Mouse (Mus musculus): ENCODE measurements around the gene Cnbp. TPM values are rescaled to one million over a fixed set of nuclear protein-coding genes. Genes with fewer than 3 reads are reported as not detected.

Gene Cnbp
- polyA plus RNA-seq, 1 experiment, result 184 TPM

GRCm38 (mm10) chr6:87871240-87871639 lies 20.3 kb upstream of the Cnbp start:
- Histone ChIP-seq H3K27me3 (replicated peaks; ENCODE audit: control insufficient read depth, insufficient read depth, low read length) (no peaks in the 10 kb centered on the region), H3K36me3 (ENCODE audit: control insufficient read depth, insufficient read depth, low read length) (no peaks in the 10 kb centered on the region), H3K4me3 (ENCODE audit: insufficient read depth, low read depth, low read length) (no peak overlapping the region), H3K4me1 (ENCODE audit: control insufficient read depth, insufficient read depth, low read length) (peaks cover 9% of the 10 kb centered on the region; the same call in 1 of the 2 replicates), H3K27ac (ENCODE audit: insufficient read depth, low read depth, low read length) (no peak overlapping the region)
- 87% methylated on average over 7 of the region's 7 CpGs for WGBS
- DNase-seq, result no peak
- no peak for TF ChIP-seq POLR2A (IDR thresholded peaks at IDR 0.05; ENCODE audit: low read depth, low read length)
- no peak for TF ChIP-seq CTCF (conservative IDR thresholded peaks at IDR 0.05; ENCODE audit: insufficient read depth, insufficient read length, low read depth, low read length)

- no peak for DNase-seq
- Histone ChIP-seq H3K27ac (ENCODE audit: insufficient read depth, low read depth, low read length) (no peak overlapping the region), H3K4me3 (ENCODE audit: insufficient read depth, low read depth, low read length) (no peak overlapping the region), H3K36me3 (ENCODE audit: control insufficient read depth, insufficient read depth, low read length) (no peaks in the 10 kb centered on the region), H3K4me1 (ENCODE audit: control insufficient read depth, insufficient read depth, low read length) (peaks cover 3% of the 10 kb centered on the region; the same call in 1 of the 2 replicates), H3K27me3 (replicated peaks; ENCODE audit: control insufficient read depth, insufficient read depth, low read length) (no peaks in the 10 kb centered on the region)
- TF ChIP-seq POLR2A (IDR thresholded peaks at IDR 0.05; ENCODE audit: low read depth, low read length) (no peak), CTCF (conservative IDR thresholded peaks at IDR 0.05; ENCODE audit: insufficient read depth, insufficient read length, low read depth, low read length) (no peak)
- 78% methylated on average over 1 of the region's 1 CpGs for WGBS
These were observed 19.5 kb upstream of the Cnbp start for GRCm38 (mm10) chr6:87870440-87870839.

- TF ChIP-seq POLR2A (IDR thresholded peaks at IDR 0.05; ENCODE audit: low read depth, low read length), result no peak
- no peak for TF ChIP-seq CTCF (conservative IDR thresholded peaks at IDR 0.05; ENCODE audit: insufficient read depth, insufficient read length, low read depth, low read length)
- DNase-seq, result peak; percentile 67
- Histone ChIP-seq H3K4me1 (ENCODE audit: control insufficient read depth, insufficient read depth, low read length) (peaks cover 3% of the 10 kb centered on the region; the same call in 1 of the 2 replicates), H3K4me3 (ENCODE audit: insufficient read depth, low read depth, low read length) (no peak overlapping the region), H3K27me3 (replicated peaks; ENCODE audit: control insufficient read depth, insufficient read depth, low read length) (no peaks in the 10 kb centered on the region), H3K27ac (ENCODE audit: insufficient read depth, low read depth, low read length) (no peak overlapping the region), H3K36me3 (ENCODE audit: control insufficient read depth, insufficient read depth, low read length) (no peaks in the 10 kb centered on the region)
- 68% methylated on average over 9 of the region's 9 CpGs for WGBS
These were observed 18.1 kb upstream of the Cnbp start for GRCm38 (mm10) chr6:87868871-87869506.

- Histone ChIP-seq H3K27ac (ENCODE audit: insufficient read depth, low read depth, low read length) (no peak overlapping the region), H3K36me3 (ENCODE audit: control insufficient read depth, insufficient read depth, low read length) (no peaks in the 10 kb centered on the region), H3K4me3 (ENCODE audit: insufficient read depth, low read depth, low read length) (no peak overlapping the region), H3K4me1 (ENCODE audit: control insufficient read depth, insufficient read depth, low read length) (no peaks in the 10 kb centered on the region), H3K27me3 (replicated peaks; ENCODE audit: control insufficient read depth, insufficient read depth, low read length) (no peaks in the 10 kb centered on the region)
- TF ChIP-seq CTCF (conservative IDR thresholded peaks at IDR 0.05; ENCODE audit: insufficient read depth, insufficient read length, low read depth, low read length), result no peak
- no peak for TF ChIP-seq POLR2A (IDR thresholded peaks at IDR 0.05; ENCODE audit: low read depth, low read length)
- DNase-seq, result no peak
- WGBS, result 60% methylated on average over 2 of the region's 2 CpGs
These were observed 16.4 kb upstream of the Cnbp start for GRCm38 (mm10) chr6:87867256-87867655.

DNA sequence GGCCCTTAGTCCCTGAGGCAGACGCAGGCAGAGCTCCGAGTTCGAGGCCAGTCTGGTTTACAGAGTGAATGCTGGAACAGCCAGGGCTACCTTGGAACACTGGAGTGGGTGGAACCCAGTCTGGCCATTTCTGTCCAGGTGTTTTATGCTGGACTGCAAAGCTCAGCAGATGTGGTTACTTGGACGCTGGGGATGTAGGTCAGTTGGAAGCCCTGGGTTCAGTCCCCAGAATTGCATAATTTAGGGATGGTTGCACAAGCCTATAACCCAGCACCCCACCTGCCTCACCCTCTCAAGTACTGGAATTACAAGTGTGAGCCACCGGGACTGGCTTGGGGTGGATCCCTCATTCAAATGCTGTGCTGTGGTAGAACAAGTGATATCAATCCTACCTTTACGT lies 15.3 kb upstream of the Cnbp start:
- 89% methylated on average over 6 of the region's 6 CpGs for WGBS
- H3K36me3 ChIP-seq (ENCODE audit: control insufficient read depth, insufficient read depth, low read length), result no peaks in the 10 kb centered on the region
- H3K4me3 ChIP-seq (ENCODE audit: insufficient read depth, low read depth, low read length), result no peak overlapping the region
- no peaks in the 10 kb centered on the region for H3K27me3 ChIP-seq (replicated peaks; ENCODE audit: control insufficient read depth, insufficient read depth, low read length)
- H3K4me1 ChIP-seq (ENCODE audit: control insufficient read depth, insufficient read depth, low read length), result no peaks in the 10 kb centered on the region
- DNase-seq, result no peak
- no peak overlapping the region for H3K27ac ChIP-seq (ENCODE audit: insufficient read depth, low read depth, low read length)
- no peak for TF ChIP-seq POLR2A (IDR thresholded peaks at IDR 0.05; ENCODE audit: low read depth, low read length)
- no peak for TF ChIP-seq CTCF (conservative IDR thresholded peaks at IDR 0.05; ENCODE audit: insufficient read depth, insufficient read length, low read depth, low read length)

DNA sequence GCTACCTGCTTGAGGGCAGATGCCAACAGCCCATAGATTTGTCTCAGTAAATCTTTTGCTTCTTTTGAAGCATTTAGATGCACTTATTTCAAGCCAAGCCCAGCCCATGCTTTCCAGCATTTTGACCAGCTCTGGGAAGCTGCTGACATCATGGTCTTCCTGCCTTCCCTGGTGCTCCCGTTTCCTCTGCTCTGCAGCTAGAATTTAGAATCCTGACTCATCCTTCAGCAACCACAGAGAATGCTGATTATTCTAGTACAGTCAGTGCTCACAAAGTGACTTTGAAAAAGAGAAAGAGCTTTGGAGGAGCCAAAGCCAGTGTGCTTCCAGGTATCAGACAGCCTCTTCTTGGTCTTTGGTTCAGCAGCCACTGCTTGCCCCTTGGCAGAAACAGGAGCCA lies 6.2 kb upstream of the Cnbp start:
- H3K27me3 ChIP-seq (replicated peaks; ENCODE audit: control insufficient read depth, insufficient read depth, low read length), result no peaks in the 10 kb centered on the region
- DNase-seq, result peak; percentile 31
- WGBS, result 47% methylated on average over 1 of the region's 1 CpGs

DNA sequence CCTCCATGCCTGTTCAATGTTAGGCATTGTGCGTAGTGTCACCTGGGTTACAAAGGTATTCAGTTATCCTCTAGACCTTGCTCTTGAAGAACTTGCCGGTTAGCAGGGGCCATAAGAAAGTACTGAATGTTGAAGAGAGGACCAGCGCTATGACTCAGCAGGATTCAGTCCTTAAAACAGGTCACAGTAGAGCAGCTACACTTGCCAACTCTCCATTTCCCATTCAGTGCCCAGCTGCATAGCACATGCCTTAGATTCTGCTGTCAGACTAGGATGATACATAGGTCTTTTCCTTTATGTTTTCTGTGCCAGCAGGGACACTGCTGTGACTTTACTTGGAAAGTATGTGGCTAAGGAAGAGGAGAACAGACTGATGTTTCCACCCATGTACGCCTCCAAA lies 2.5 kb upstream of the Cnbp start:
- Histone ChIP-seq H3K27me3 (replicated peaks; ENCODE audit: control insufficient read depth, insufficient read depth, low read length) (no peaks in the 10 kb centered on the region), H3K4me1 (ENCODE audit: control insufficient read depth, insufficient read depth, low read length) (peaks cover 10% of the 10 kb centered on the region; the same call in 1 of the 2 replicates), H3K27ac (ENCODE audit: insufficient read depth, low read depth, low read length) (no peak overlapping the region), H3K4me3 (ENCODE audit: insufficient read depth, low read depth, low read length) (no peak overlapping the region), H3K36me3 (ENCODE audit: control insufficient read depth, insufficient read depth, low read length) (no peaks in the 10 kb centered on the region)
- WGBS, result 71% methylated on average over 4 of the region's 4 CpGs
- TF ChIP-seq CTCF (conservative IDR thresholded peaks at IDR 0.05; ENCODE audit: insufficient read depth, insufficient read length, low read depth, low read length) (no peak), POLR2A (IDR thresholded peaks at IDR 0.05; ENCODE audit: low read depth, low read length) (no peak)
- peak; percentile 43 for DNase-seq

More for the DNA sequence above, 6.2 kb upstream of the Cnbp start:
- TF ChIP-seq POLR2A (IDR thresholded peaks at IDR 0.05; ENCODE audit: low read depth, low read length) (no peak), CTCF (conservative IDR thresholded peaks at IDR 0.05; ENCODE audit: insufficient read depth, insufficient read length, low read depth, low read length) (no peak)
- Histone ChIP-seq H3K4me3 (ENCODE audit: insufficient read depth, low read depth, low read length) (no peak overlapping the region), H3K27ac (ENCODE audit: insufficient read depth, low read depth, low read length) (no peak overlapping the region), H3K36me3 (ENCODE audit: control insufficient read depth, insufficient read depth, low read length) (no peaks in the 10 kb centered on the region), H3K4me1 (ENCODE audit: control insufficient read depth, insufficient read depth, low read length) (no peaks in the 10 kb centered on the region)

Data from kidney, adult 2 months (tissue).